Mouse (Mus musculus): ENCODE data around the gene Abcc2. TPM values are rescaled to one million over a fixed set of nuclear protein-coding genes. Genes with fewer than 3 reads are reported as not detected.

Abcc2 gene
- polyA plus RNA-seq, 1 experiment from 2014 or later = 0.26 TPM

DNA sequence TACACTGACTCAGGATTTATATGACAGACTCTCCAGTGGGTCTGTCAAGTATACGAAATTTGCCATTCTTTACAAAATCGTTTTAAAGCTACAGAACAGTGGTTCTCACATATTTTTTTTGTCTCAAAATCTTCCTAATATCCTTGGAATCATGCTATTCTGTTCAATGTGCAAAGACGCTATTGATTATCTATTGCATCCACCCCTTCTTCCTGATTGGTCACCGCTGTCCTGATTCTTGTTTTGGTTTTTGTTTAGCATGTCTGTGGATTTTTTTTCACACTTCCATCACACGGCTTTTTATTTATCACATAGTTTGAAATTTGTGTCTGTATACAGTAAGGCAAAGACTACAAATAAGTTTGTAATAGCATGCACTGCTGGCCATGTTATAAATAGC is 15.5 kb upstream of the Abcc2 start:
- DNase-seq (ENCODE audit: low spot score) = no peak
- 91% methylated on average over 5 of the region's 5 CpGs for WGBS
- Histone ChIP-seq H3K27me3 (ENCODE audit: low read depth, poor library complexity, severe bottlenecking) (no peaks in the 10 kb centered on the region), H3K4me1 (no peaks in the 10 kb centered on the region), H3K36me3 (no peaks in the 10 kb centered on the region), H3K9me3 (replicated peaks) (no peaks in the 10 kb centered on the region), H3K27ac (no peak overlapping the region), H3K4me3 (no peak overlapping the region)

DNA sequence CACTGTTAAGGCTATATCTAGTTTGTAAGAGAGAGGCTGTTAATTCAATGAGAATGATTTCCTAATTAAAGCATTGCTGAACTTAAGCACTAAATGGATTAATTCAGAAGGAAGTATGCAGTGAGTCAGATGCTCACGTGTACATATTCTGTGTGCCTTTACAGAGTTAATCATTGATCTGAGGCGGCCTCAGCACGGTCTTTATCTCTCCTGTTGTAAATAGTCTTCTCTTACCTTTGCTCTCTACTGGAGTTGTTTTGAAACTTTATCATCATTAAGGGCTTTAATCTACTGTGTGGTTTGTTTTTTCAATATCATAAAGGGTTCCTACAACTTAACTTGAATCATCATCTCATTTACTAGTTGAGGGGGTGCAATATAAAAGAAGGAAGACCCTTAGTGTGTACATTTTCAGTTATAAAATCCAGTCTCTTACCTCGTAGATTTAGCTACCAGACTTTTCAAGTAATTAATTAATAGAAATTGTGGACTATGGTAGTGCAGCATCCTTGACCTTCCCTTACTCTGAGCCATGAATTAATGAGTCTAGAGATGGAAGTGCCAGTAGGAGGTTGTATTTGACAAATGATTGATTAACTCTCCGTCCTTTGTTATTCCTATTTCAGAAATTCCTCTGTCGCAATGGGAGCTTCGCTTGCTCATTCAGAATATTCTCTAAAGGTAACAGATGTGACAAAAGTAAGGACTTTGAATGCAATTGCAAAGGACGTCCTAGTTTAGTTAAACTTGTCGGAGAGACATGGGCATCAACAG is 14.3 kb upstream of the Abcc2 start:
- Histone ChIP-seq H3K36me3 (no peaks in the 10 kb centered on the region), H3K27ac (no peak overlapping the region), H3K4me1 (no peaks in the 10 kb centered on the region), H3K27me3 (ENCODE audit: low read depth, poor library complexity, severe bottlenecking) (no peaks in the 10 kb centered on the region), H3K4me3 (no peak overlapping the region), H3K9me3 (replicated peaks) (no peaks in the 10 kb centered on the region)
- WGBS = 82% methylated on average over 9 of the region's 9 CpGs
- no peak for DNase-seq (ENCODE audit: low spot score)

DNA sequence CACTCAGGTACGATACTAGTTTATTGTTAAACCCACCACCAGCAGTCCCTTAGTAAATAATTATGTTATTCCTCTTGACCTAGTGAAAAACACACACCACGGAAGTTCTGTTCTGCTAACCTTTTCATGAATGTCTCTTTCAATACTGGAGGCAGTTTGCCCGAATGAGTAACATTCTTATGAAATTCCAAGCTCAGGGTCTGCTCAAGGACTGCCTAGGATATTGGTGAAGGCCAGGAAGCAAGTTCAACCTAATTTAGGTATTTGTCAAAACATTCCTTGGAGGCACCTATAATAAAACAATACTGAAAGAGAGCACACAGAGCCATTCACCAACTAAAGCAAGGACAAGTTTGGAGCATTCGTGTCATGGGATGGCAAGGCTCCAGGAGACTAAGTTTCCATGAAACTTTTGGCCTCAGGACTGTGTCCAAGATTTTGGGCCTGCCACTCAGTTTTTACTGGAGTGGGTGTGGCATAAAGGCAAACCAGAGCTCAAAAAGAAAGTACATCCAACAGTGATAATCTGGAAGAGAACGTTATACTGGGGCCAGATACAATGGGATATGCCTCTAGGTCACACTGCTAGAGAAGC is 12.5 kb upstream of the Abcc2 start:
- no peaks in the 10 kb centered on the region for H3K27me3 ChIP-seq (ENCODE audit: low read depth, poor library complexity, severe bottlenecking)
- no peaks in the 10 kb centered on the region for H3K9me3 ChIP-seq (replicated peaks)
- no peaks in the 10 kb centered on the region for H3K4me1 ChIP-seq
- no peak overlapping the region for H3K4me3 ChIP-seq
- no peaks in the 10 kb centered on the region for H3K36me3 ChIP-seq
- DNase-seq (ENCODE audit: low spot score) = no peak
- no peak overlapping the region for H3K27ac ChIP-seq
- 84% methylated on average over 5 of the region's 5 CpGs for WGBS

DNA sequence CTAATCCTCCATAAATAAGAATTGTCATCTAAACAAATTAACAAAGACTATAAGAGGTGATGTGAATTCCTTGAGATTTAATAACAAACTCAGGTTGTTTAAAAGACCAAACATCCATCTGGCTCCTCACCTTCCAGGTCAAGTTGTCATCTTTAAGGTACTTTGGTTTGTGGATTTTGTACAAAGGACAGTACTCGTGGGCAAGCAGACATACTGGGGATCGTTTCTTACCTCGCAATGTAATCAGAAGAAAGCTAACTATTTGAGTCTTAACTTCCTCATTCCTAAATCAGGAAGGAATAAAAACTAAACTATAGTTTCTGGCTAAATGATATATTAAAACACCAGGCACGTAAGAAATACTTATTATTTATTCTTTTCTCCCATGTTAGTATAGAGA is 11.4 kb upstream of the Abcc2 start:
- WGBS = 94% methylated on average over 4 of the region's 4 CpGs
- H3K27ac ChIP-seq = no peak overlapping the region
- DNase-seq (ENCODE audit: low spot score) = no peak

DNA sequence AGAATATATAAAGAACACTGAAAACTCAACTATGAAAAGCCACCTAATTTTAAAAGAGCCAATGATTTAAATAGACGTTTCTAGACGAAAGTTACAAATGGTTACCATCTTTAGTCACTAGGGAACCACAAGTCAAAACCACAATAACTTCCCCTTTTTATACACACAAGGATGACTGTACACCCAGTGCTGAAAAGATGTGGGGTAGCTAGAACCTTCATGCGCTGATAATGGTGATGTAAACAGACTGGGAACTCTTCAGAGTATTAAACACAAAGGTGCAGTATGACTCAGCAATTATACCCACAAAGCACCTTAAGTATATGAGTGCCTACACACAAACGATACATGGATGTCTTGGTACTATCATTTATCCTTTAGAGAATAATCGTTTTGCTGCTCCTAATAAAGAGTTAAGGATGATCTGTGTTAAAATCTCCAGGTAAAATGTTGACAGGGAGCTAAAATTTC is 10.5 kb upstream of the Abcc2 start:
- no peaks in the 10 kb centered on the region for H3K36me3 ChIP-seq
- 92% methylated on average over 5 of the region's 5 CpGs for WGBS
- no peaks in the 10 kb centered on the region for H3K9me3 ChIP-seq (replicated peaks)
- no peaks in the 10 kb centered on the region for H3K4me1 ChIP-seq
- no peak for DNase-seq (ENCODE audit: low spot score)
- no peaks in the 10 kb centered on the region for H3K27me3 ChIP-seq (ENCODE audit: low read depth, poor library complexity, severe bottlenecking)
- H3K27ac ChIP-seq = no peak overlapping the region
- H3K4me3 ChIP-seq = no peak overlapping the region

More for the DNA sequence above, 11.4 kb upstream of the Abcc2 start:
- H3K4me3 ChIP-seq = no peak overlapping the region
- no peaks in the 10 kb centered on the region for H3K4me1 ChIP-seq
- H3K9me3 ChIP-seq (replicated peaks) = no peaks in the 10 kb centered on the region
- no peaks in the 10 kb centered on the region for H3K36me3 ChIP-seq
- H3K27me3 ChIP-seq (ENCODE audit: low read depth, poor library complexity, severe bottlenecking) = no peaks in the 10 kb centered on the region

DNA sequence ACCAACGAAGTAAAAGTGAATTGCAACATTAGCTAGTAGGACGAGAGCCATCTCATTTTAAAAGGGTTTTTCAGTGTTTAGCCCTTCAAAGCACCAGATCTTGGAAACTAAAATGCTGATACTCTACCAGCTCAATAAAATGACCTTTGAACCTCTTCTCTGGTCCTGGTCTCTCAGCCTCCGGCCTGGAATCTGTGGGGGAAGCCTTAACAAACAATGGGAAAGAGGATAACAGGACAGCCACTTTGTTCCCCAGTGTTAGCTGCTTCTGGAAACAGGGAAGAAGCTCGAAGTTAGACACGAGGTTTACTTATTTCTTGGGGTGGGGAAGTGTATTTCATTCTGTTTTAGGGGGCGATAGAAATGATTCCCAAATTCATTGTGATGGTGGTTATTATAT is 9.7 kb upstream of the Abcc2 start:
- 82% methylated on average over 6 of the region's 6 CpGs for WGBS
- no peak overlapping the region for H3K4me3 ChIP-seq
- no peaks in the 10 kb centered on the region for H3K4me1 ChIP-seq
- H3K36me3 ChIP-seq = no peaks in the 10 kb centered on the region
- no peak overlapping the region for H3K27ac ChIP-seq
- DNase-seq (ENCODE audit: low spot score) = no peak
- H3K27me3 ChIP-seq (ENCODE audit: low read depth, poor library complexity, severe bottlenecking) = no peaks in the 10 kb centered on the region
- H3K9me3 ChIP-seq (replicated peaks) = no peaks in the 10 kb centered on the region

DNA sequence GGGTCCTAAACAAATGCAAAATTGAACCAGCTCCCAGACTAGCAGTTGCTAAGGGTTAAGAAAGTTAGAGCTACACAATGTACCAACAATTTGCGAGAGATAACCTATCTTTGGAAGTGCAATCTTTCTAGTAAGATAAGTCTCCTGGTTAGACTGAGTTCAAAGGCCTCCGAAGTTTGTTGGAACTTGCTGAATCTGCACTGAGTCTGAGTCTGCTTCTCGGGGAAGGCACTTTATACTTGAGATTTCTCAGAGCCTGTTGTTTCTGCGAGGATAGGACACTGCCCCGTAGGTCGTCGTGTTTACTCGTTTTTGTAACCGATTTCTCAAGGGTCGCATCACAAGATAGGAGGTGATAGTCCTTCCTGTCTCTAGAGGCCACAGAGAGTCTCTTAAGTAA is 6.6 kb upstream of the Abcc2 start:
- no peak overlapping the region for H3K4me3 ChIP-seq
- H3K9me3 ChIP-seq (replicated peaks) = no peaks in the 10 kb centered on the region
- DNase-seq (ENCODE audit: low spot score) = no peak
- no peak overlapping the region for H3K27ac ChIP-seq
- H3K36me3 ChIP-seq = no peaks in the 10 kb centered on the region
- H3K4me1 ChIP-seq = no peaks in the 10 kb centered on the region
- 82% methylated on average over 10 of the region's 10 CpGs for WGBS
- no peaks in the 10 kb centered on the region for H3K27me3 ChIP-seq (ENCODE audit: low read depth, poor library complexity, severe bottlenecking)

DNA sequence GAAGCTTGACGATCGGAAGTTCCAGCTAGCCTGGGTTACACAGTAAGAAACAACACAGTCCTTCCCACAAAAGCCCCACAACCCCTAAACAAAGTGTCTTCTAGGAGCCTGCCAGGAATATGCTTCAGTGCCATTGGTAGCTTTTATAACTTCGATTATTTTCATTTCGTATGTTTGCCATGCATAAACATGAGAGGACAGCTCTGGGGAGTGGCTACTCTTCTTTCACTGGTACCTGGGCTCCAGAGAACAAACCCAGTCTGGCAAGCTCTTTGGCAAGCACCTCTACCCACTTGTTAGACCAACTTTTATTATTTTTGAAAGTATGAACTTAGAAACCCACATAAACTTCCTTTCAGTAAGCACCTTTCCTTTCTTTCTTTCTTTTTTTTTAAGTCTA is 5.4 kb upstream of the Abcc2 start:
- no peaks in the 10 kb centered on the region for H3K27me3 ChIP-seq (ENCODE audit: low read depth, poor library complexity, severe bottlenecking)
- 87% methylated on average over 4 of the region's 4 CpGs for WGBS
- DNase-seq (ENCODE audit: low spot score) = no peak
- no peaks in the 10 kb centered on the region for H3K4me1 ChIP-seq
- H3K4me3 ChIP-seq = no peak overlapping the region
- no peak overlapping the region for H3K27ac ChIP-seq
- no peaks in the 10 kb centered on the region for H3K9me3 ChIP-seq (replicated peaks)
- H3K36me3 ChIP-seq = no peaks in the 10 kb centered on the region

DNA sequence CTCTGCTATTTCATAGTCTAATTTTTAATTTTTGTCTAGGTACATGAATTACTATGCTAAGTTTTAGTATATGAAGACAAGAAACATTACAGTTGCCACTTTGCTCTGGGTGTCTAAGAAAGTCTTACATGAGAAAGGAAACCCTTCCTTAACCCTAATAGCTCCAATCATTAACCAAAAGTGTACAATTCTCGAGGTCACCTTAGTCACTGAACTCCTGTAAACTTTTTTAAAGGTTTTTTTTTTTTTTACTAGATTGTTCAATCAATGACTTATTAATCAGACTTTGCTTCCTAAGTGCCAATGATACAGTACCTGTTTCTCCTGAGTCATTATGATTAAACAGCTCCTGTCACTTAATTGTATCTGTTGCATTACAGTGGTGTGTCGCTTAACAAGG is 4.7 kb upstream of the Abcc2 start:
- no peak for DNase-seq (ENCODE audit: low spot score)
- no peaks in the 10 kb centered on the region for H3K4me1 ChIP-seq
- H3K4me3 ChIP-seq = no peak overlapping the region
- WGBS = 82% methylated on average over 2 of the region's 2 CpGs
- no peak overlapping the region for H3K27ac ChIP-seq
- no peaks in the 10 kb centered on the region for H3K9me3 ChIP-seq (replicated peaks)
- no peaks in the 10 kb centered on the region for H3K36me3 ChIP-seq
- no peaks in the 10 kb centered on the region for H3K27me3 ChIP-seq (ENCODE audit: low read depth, poor library complexity, severe bottlenecking)

DNA sequence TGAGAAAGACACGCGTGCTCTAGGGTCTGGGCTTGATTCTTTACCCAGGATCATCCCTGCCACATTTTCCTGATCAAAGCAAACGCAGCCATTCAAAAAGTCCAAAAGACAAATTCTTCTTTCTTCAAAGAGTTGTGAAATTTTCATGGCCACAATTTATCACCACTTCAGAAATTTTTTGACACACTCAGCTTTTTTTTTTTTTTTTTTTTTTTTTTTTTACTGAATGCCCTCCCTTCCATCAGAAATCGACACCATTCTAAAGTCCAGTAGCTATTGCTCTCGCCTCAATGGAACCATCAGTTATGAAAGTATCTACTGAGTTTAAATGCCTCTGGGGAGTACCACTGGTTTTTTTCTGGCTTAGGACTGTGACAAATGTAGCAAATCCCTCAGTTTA is 1.6 kb upstream of the Abcc2 start:
- Histone ChIP-seq H3K4me1 (no peaks in the 10 kb centered on the region), H3K9me3 (replicated peaks) (no peaks in the 10 kb centered on the region), H3K27ac (no peak overlapping the region), H3K36me3 (no peaks in the 10 kb centered on the region), H3K27me3 (ENCODE audit: low read depth, poor library complexity, severe bottlenecking) (no peaks in the 10 kb centered on the region), H3K4me3 (no peak overlapping the region)
- DNase-seq (ENCODE audit: low spot score) = no peak
- WGBS = 90% methylated on average over 5 of the region's 5 CpGs

DNA sequence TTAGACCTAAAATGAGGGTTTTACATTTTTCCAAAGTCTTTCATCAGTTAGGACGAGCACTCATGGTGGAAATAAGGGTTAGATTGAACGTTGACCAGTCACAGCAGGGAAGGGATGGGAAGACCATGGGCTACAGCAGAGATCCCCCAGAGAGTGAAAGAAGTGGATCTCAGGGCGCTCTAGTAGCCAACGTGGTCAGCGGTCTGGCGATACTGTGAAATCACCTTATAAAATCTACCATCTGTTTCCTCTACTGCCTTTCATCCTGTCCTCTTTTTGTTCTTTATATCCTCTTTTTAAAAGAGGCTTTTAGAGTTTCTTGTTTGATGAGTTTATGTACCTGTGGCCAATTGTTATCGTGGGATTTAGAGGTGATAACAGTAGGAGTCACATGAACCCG is 2.8 kb downstream of the Abcc2 start:
- Histone ChIP-seq H3K27me3 (ENCODE audit: low read depth, poor library complexity, severe bottlenecking) (no peaks in the 10 kb centered on the region), H3K36me3 (no peaks in the 10 kb centered on the region), H3K9me3 (replicated peaks) (no peaks in the 10 kb centered on the region), H3K4me1 (no peaks in the 10 kb centered on the region), H3K4me3 (no peak overlapping the region), H3K27ac (no peak overlapping the region)
- 79% methylated on average over 8 of the region's 8 CpGs for WGBS
- DNase-seq (ENCODE audit: low spot score) = no peak

DNA sequence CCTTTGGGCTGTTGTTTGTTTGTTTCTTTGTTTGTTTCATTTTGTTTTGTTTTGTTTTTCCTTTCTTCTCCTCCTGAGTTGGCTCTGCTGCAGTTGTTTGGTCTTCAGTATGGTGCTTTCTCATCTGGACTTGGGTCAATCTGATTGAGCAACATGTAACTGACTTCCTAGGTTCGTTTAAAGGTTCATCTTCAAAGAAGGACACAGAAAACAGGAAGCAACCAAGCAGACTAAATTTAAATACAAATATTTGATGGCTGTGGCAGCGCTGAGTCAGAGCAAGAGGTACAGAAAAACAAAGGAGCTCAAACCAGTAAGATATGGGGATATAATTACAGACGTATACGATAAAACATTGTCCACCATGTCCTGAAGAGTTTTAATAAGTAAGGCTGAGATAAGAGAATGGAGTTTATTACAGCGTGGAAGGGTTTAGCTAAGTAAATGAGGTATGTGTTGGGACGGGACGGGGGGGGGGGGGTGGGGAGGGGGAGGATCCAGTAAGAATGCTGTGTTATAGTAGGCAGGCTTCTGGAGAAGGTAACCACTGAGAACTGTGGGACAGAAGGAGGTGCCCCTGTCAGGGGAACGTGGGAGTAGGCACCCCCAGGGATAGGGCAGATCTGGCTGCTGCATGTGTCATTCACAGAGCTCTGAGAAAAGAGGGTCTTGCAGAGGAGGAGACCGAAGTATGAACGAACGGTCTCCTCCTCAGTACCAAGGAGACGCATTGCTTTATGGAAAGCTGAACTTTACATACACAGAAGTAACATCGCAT is 4.4 kb downstream of the Abcc2 start:
- Histone ChIP-seq H3K36me3 (no peaks in the 10 kb centered on the region), H3K4me3 (no peak overlapping the region), H3K27me3 (ENCODE audit: low read depth, poor library complexity, severe bottlenecking) (no peaks in the 10 kb centered on the region), H3K27ac (no peak overlapping the region), H3K9me3 (replicated peaks) (no peaks in the 10 kb centered on the region), H3K4me1 (no peaks in the 10 kb centered on the region)
- DNase-seq (ENCODE audit: low spot score) = no peak
- 81% methylated on average over 13 of the region's 13 CpGs for WGBS

DNA sequence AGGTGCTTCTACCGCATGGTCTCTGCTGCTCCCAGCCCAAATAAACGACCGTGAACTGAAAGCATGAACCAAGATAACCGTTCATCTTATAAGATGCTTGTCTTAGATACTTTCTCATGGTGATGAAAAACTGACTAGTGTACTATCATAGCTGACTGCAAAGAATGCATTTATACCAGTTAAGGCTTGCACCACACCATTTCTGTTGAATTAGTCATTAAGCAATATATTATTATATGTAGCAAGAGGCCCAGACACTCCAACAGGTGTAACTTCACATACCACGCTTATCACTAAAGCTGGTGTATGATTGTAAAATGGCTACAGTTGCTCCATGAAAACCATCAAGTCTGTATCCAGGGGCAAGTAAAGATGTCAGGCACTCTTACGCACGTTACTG is 7.8 kb downstream of the Abcc2 start:
- Histone ChIP-seq H3K27ac (no peak overlapping the region), H3K36me3 (no peaks in the 10 kb centered on the region), H3K4me3 (no peak overlapping the region), H3K9me3 (replicated peaks) (no peaks in the 10 kb centered on the region), H3K27me3 (ENCODE audit: low read depth, poor library complexity, severe bottlenecking) (no peaks in the 10 kb centered on the region), H3K4me1 (no peaks in the 10 kb centered on the region)
- WGBS = 90% methylated on average over 7 of the region's 7 CpGs
- DNase-seq (ENCODE audit: low spot score) = no peak

Measured in limb, embryonic 10.5 days (tissue).